Mouse (Mus musculus): ENCODE data around the gene Safb. TPM values are rescaled to one million over a fixed set of nuclear protein-coding genes. Genes with fewer than 3 reads are reported as not detected.
"Not testable (repeated sequence)": the region's sequence is repeated elsewhere in the genome, so short reads cannot be mapped to it uniquely, and the experiment has no call there.

Safb gene
- polyA plus RNA-seq, 1 experiment: 141 TPM

DNA sequence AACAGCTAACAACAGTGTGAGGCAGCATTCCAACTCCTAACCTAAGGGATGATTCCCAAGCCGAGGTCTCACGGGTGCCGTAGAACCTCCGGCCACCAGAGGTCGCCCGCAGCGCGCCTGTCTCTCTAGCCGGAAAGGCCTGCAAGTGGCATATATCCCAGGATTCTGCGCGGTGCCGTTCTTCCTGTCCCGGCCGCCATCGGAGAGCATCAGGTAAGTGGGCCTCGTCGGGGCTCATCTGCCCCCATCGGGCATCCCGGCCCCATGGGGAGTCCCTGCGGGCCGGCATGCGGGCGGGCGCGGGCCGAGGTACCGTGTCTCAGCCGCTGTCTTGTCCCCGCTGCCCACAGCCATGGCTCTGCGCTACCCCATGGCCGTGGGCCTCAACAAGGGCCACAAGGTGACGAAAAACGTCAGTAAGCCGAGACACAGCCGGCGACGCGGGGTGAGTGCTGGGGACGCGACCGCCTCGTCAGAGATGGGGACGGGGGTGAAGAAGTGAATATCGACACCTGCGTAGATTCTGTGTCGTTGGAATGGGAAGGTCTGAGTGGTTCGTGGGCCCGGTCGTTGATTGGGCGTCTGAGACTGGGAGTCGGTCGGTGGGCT, 28.7 kb downstream of the Safb start, which contains the start of gene Rpl36:
TSS of gene Rpl36 (plus strand) at position 181 of the 609 bp plus-strand sequence.
- H3K27ac ChIP-seq (ENCODE audit: insufficient read depth, low read length): peak within 1 kb of the TSS; percentile 42; the same call in 1 of the 2 replicates
- no peaks in the 10 kb centered on the region for H3K27me3 ChIP-seq (ENCODE audit: control insufficient read depth, insufficient read depth, low read length)
- under 1% methylated on average over 52 of the region's 52 CpGs for WGBS
- TF ChIP-seq CTCF (IDR thresholded peaks at IDR 0.05; ENCODE audit: borderline replicate concordance, insufficient read depth, low read depth, low read length) (peak; percentile 90), POLR2A (IDR thresholded peaks at IDR 0.05; ENCODE audit: borderline replicate concordance, insufficient read depth, low read length) (peak; percentile 78)
- peak; percentile 96 to 98 for DNase-seq
- peaks cover 13% of the 10 kb centered on the region for H3K4me1 ChIP-seq (ENCODE audit: control insufficient read depth, insufficient read depth, low read length)
- peak within 1 kb of the TSS; percentile 88 for H3K4me3 ChIP-seq (replicated peaks; ENCODE audit: insufficient read depth, low read depth, low read length)

- H3K27ac ChIP-seq (ENCODE audit: insufficient read depth, low read length); H3K27me3 ChIP-seq (ENCODE audit: control insufficient read depth, insufficient read depth, low read length): not testable (repeated sequence)
- peak in 1 of 2 experiments; percentile 49 for DNase-seq
- WGBS: under 1% methylated on average over 26 of the region's 26 CpGs
- Histone ChIP-seq H3K4me1 (ENCODE audit: control insufficient read depth, insufficient read depth, low read length) (peaks cover 13% of the 10 kb centered on the region), H3K4me3 (replicated peaks; ENCODE audit: insufficient read depth, low read depth, low read length) (peak overlapping the region; percentile 88)
Observed at GRCm38 (mm10) chr17:56613893-56614292, 29.3 kb downstream of the Safb start.

DNA sequence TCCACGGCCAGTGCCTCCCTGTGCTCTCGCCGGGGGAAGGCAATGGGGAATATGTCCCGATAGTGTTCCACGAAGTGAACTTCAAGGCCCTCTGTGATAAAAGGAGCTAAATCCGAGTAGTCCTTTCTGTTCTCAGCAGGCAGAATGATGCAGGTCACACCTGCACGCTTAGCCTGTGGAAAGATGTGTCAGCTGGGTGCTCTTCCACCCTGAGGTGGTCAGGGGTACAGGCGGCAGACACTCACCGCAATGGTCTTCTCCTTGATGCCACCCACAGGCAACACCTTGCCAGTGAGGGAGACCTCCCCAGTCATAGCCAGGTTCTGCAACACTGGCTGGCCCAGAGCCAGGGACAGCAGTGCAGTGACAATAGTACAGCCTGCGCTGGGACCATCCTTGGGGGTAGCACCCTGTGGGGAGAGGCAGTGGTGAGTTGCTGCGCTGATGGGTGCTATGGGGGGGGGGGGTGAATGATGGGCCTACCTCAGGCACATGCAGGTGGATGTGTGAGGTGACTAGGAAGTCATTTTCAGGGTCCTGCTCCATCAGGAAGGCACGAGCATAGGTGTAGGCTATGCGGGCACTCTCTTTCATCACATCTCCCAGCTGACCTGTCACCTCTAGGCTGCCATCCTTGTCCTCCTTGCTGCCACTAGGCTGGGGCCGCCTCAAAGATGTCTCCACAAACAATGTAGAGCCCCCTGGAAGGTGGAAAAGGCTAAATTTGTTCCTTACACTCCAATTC, 29.9 kb downstream of the Safb start:
- H3K27me3 ChIP-seq (ENCODE audit: control insufficient read depth, insufficient read depth, low read length): no peaks in the 10 kb centered on the region
- WGBS: 18% methylated on average over 14 of the region's 14 CpGs
- TF ChIP-seq POLR2A (IDR thresholded peaks at IDR 0.05; ENCODE audit: borderline replicate concordance, insufficient read depth, low read length) (no peak), CTCF (IDR thresholded peaks at IDR 0.05; ENCODE audit: borderline replicate concordance, insufficient read depth, low read depth, low read length) (no peak)
- peak in 1 of 2 experiments; percentile 41 for DNase-seq
- H3K27ac ChIP-seq (ENCODE audit: insufficient read depth, low read length): no peak overlapping the region
- peak overlapping the region; percentile 88 for H3K4me3 ChIP-seq (replicated peaks; ENCODE audit: insufficient read depth, low read depth, low read length)
- peaks cover 13% of the 10 kb centered on the region for H3K4me1 ChIP-seq (ENCODE audit: control insufficient read depth, insufficient read depth, low read length)

DNA sequence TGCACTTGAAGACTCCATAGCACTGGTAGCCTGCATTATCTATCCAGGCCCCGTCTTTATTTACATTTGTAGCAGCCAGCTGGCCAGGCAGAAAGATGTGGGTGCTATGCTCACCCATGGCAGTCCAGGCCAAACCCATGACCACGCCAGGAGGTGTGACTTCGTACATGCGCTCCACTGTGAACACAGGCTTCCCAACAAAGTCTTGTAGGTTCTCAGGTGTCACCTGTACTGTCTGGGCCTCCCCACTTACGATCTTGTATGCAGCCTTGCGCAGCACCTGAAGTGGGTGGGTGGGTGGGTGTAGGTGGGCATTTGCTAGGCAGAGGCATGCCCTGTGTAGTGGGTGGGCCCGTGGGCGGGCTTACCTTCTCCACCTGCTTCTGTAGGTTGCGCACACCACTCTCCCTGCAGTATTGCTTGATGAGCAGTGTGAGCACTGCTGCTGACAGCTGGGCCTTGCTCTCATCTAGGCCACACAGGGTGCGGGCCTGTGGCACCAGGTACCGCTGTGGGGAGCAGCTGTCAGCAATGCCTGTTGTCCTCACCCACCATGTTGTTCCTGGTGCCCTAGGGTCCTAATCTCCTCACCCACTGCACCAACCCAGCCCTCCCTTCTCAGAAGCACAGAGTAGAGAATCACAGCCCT, 30.6 kb downstream of the Safb start:
- peaks cover 13% of the 10 kb centered on the region for H3K4me1 ChIP-seq (ENCODE audit: control insufficient read depth, insufficient read depth, low read length)
- no peak overlapping the region for H3K4me3 ChIP-seq (replicated peaks; ENCODE audit: insufficient read depth, low read depth, low read length)
- no peak overlapping the region for H3K27ac ChIP-seq (ENCODE audit: insufficient read depth, low read length)
- WGBS: 72% methylated on average over 11 of the region's 11 CpGs
- DNase-seq: peak in 1 of 2 experiments; percentile 16
- TF ChIP-seq POLR2A (IDR thresholded peaks at IDR 0.05; ENCODE audit: borderline replicate concordance, insufficient read depth, low read length) (no peak), CTCF (IDR thresholded peaks at IDR 0.05; ENCODE audit: borderline replicate concordance, insufficient read depth, low read depth, low read length) (no peak)
- H3K27me3 ChIP-seq (ENCODE audit: control insufficient read depth, insufficient read depth, low read length): no peaks in the 10 kb centered on the region

- Histone ChIP-seq H3K27ac (ENCODE audit: insufficient read depth, low read length) (no peak overlapping the region), H3K4me3 (replicated peaks; ENCODE audit: insufficient read depth, low read depth, low read length) (no peak overlapping the region), H3K27me3 (ENCODE audit: control insufficient read depth, insufficient read depth, low read length) (no peaks in the 10 kb centered on the region), H3K4me1 (ENCODE audit: control insufficient read depth, insufficient read depth, low read length) (peaks cover 13% of the 10 kb centered on the region)
- TF ChIP-seq CTCF (IDR thresholded peaks at IDR 0.05; ENCODE audit: borderline replicate concordance, insufficient read depth, low read depth, low read length): no peak
- TF ChIP-seq POLR2A (IDR thresholded peaks at IDR 0.05; ENCODE audit: borderline replicate concordance, insufficient read depth, low read length): no peak
- WGBS: 80% methylated on average over 4 of the region's 4 CpGs
- no peak for DNase-seq
Observed at GRCm38 (mm10) chr17:56615792-56616191, 31.2 kb downstream of the Safb start.

DNA sequence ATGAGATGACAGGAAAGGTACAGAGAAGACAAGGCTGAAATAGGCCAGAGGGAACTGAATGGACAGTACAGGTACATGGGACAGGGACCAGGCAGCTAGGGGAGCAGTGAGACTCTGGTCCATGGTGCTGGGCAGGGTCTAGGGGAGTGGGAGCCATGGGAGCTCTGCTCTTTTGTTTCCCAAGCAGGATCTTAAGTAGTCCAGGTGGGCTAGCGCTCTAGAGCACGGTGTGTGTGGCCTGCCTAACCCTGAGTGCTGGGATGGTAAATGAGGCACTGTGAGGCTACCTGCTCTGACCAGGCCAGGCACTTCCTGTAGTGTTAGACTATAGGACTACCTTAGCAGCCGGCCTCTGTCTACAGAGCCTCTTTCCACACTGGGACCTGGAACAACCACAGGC, 32.1 kb downstream of the Safb start:
- Histone ChIP-seq H3K27ac (ENCODE audit: insufficient read depth, low read length) (no peak overlapping the region), H3K27me3 (ENCODE audit: control insufficient read depth, insufficient read depth, low read length) (no peaks in the 10 kb centered on the region), H3K4me3 (replicated peaks; ENCODE audit: insufficient read depth, low read depth, low read length) (no peak overlapping the region), H3K4me1 (ENCODE audit: control insufficient read depth, insufficient read depth, low read length) (peaks cover 13% of the 10 kb centered on the region)
- no peak for TF ChIP-seq POLR2A (IDR thresholded peaks at IDR 0.05; ENCODE audit: borderline replicate concordance, insufficient read depth, low read length)
- TF ChIP-seq CTCF (IDR thresholded peaks at IDR 0.05; ENCODE audit: borderline replicate concordance, insufficient read depth, low read depth, low read length): no peak
- 77% methylated on average over 3 of the region's 3 CpGs for WGBS
- no peak for DNase-seq

DNA sequence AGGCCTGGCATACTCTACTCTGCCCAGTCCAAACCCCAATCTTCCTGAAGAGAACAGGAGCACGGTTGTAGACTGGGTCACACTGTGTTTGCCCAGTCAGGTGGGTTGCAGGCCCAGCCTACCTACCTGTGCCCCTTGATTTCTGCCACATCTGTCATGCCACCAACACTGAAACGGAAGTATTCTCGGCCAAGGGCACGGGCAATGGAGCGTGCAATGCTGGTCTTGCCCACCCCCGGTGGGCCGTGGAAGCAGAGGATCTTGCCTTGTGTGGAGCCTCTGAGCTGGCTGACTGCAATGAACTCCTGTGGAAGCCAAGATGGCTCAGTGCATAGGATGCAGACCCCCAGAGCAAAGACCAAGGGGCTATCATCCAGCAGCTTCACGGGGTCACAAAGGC, 33.0 kb downstream of the Safb start:
- Histone ChIP-seq H3K4me1 (ENCODE audit: control insufficient read depth, insufficient read depth, low read length) (peaks cover 13% of the 10 kb centered on the region), H3K27ac (ENCODE audit: insufficient read depth, low read length) (no peak overlapping the region), H3K27me3 (ENCODE audit: control insufficient read depth, insufficient read depth, low read length) (no peaks in the 10 kb centered on the region), H3K4me3 (replicated peaks; ENCODE audit: insufficient read depth, low read depth, low read length) (no peak overlapping the region)
- peak in 1 of 2 experiments; percentile 15 for DNase-seq
- no peak for TF ChIP-seq POLR2A (IDR thresholded peaks at IDR 0.05; ENCODE audit: borderline replicate concordance, insufficient read depth, low read length)
- 65% methylated on average over 8 of the region's 8 CpGs for WGBS

GRCm38 (mm10) chr17:56625495-56625894, 40.9 kb downstream of the Safb start:
- 82% methylated on average over 3 of the region's 3 CpGs for WGBS
- Histone ChIP-seq H3K4me3 (replicated peaks; ENCODE audit: insufficient read depth, low read depth, low read length) (no peak overlapping the region), H3K4me1 (ENCODE audit: control insufficient read depth, insufficient read depth, low read length) (no peaks in the 10 kb centered on the region), H3K27me3 (ENCODE audit: control insufficient read depth, insufficient read depth, low read length) (no peaks in the 10 kb centered on the region), H3K27ac (ENCODE audit: insufficient read depth, low read length) (no peak overlapping the region)
- DNase-seq: no peak
- TF ChIP-seq POLR2A (IDR thresholded peaks at IDR 0.05; ENCODE audit: borderline replicate concordance, insufficient read depth, low read length): no peak
- no peak for TF ChIP-seq CTCF (IDR thresholded peaks at IDR 0.05; ENCODE audit: borderline replicate concordance, insufficient read depth, low read depth, low read length)

Measured in cerebellum, adult 2 months (tissue).